Mouse (Mus musculus) kidney, adult 8-10 months (tissue): ENCODE data around the gene Tmem50a.

Source experiments
- DNase-seq, 2 experiments: peaks; one replicate each; pipeline ENCODE4 v3.0.0; 2022

The Tmem50a gene

GRCm38 (mm10) chr4:134871477-134871876 is 43.3 kb downstream of the Tmem50a start:
- DNase-seq = no peak

- DNase-seq = no peak
Observed at GRCm38 (mm10) chr4:134869815-134870375, 44.9 kb downstream of the Tmem50a start.

GRCm38 (mm10) chr4:134869068-134869730 is 45.6 kb downstream of the Tmem50a start:
- no peak for DNase-seq

- DNase-seq = no peak
Observed at GRCm38 (mm10) chr4:134868490-134868889, 46.3 kb downstream of the Tmem50a start.

GRCm38 (mm10) chr4:134868065-134868464 is 46.8 kb downstream of the Tmem50a start:
- DNase-seq = no peak

GRCm38 (mm10) chr4:134867661-134868060 is 47.2 kb downstream of the Tmem50a start:
- DNase-seq = no peak

GRCm38 (mm10) chr4:134867213-134867612 is 47.6 kb downstream of the Tmem50a start:
- DNase-seq = no peak

GRCm38 (mm10) chr4:134865789-134866188 is 49.0 kb downstream of the Tmem50a start:
- no peak for DNase-seq

- no peak for DNase-seq
Observed at GRCm38 (mm10) chr4:134865340-134865739, 49.5 kb downstream of the Tmem50a start.

- no peak for DNase-seq
Observed at GRCm38 (mm10) chr4:134863937-134864729, 50.7 kb downstream of the Tmem50a start, which contains the start of gene Rhd. Gene Rhd, plus strand, starts transcription at chr4:134864536.

GRCm38 (mm10) chr4:134862996-134863395 is 51.8 kb downstream of the Tmem50a start:
- no peak for DNase-seq

- DNase-seq = peak; percentile 30 to 55
Observed at GRCm38 (mm10) chr4:134861884-134862283, 52.9 kb downstream of the Tmem50a start.

- DNase-seq = no peak
Observed at GRCm38 (mm10) chr4:134858494-134858893, 56.3 kb downstream of the Tmem50a start.

- DNase-seq = peak in 1 of 2 experiments; percentile 41
Observed at GRCm38 (mm10) chr4:134856501-134856900, 58.3 kb downstream of the Tmem50a start.

GRCm38 (mm10) chr4:134856056-134856455 is 58.8 kb downstream of the Tmem50a start:
- DNase-seq = no peak

- DNase-seq = no peak
Observed at GRCm38 (mm10) chr4:134855371-134855770, 59.5 kb downstream of the Tmem50a start.

- peak; percentile 89 to 92 for DNase-seq
Observed at GRCm38 (mm10) chr4:134853637-134854485, 61.0 kb downstream of the Tmem50a start.

- DNase-seq = peak; percentile 99 to 100
Observed at GRCm38 (mm10) chr4:134853259-134853636, 61.6 kb downstream of the Tmem50a start, which contains the start of gene Maco1. Gene Maco1, minus strand, starts transcription at chr4:134853345.

- DNase-seq = no peak
Observed at GRCm38 (mm10) chr4:134852438-134853255, 62.2 kb downstream of the Tmem50a start.

- no peak for DNase-seq
Observed at GRCm38 (mm10) chr4:134851876-134852275, 62.9 kb downstream of the Tmem50a start.

GRCm38 (mm10) chr4:134851236-134851635 is 63.6 kb downstream of the Tmem50a start:
- DNase-seq = no peak

GRCm38 (mm10) chr4:134850551-134850950 is 64.3 kb downstream of the Tmem50a start:
- no peak for DNase-seq
